Mouse (Mus musculus) urinary bladder, adult 2 months (tissue): ENCODE results near the gene Gcgr. TPM values are rescaled to one million over a fixed set of nuclear protein-coding genes. Genes with fewer than 3 reads are reported as not detected.
"Not testable (repeated sequence)": the region's sequence is repeated elsewhere in the genome, so short reads cannot be mapped to it uniquely, and the experiment has no call there.

Source experiments
- DNase-seq: peaks from one replicate; pipeline ENCODE4 v3.0.0; 2022; ENCODE audit warnings: low spot score
- polyA plus RNA-seq: library from polyadenylated mRNA; depleted of rRNA; stranded (reverse); fragments of >200 nt; gene quantifications from 2 replicates; pipeline ENCODE4 v1.2.3, GENCODE M21; 2012

The Gcgr gene
- polyA plus RNA-seq, 1 experiment: 2.4 TPM

DNA sequence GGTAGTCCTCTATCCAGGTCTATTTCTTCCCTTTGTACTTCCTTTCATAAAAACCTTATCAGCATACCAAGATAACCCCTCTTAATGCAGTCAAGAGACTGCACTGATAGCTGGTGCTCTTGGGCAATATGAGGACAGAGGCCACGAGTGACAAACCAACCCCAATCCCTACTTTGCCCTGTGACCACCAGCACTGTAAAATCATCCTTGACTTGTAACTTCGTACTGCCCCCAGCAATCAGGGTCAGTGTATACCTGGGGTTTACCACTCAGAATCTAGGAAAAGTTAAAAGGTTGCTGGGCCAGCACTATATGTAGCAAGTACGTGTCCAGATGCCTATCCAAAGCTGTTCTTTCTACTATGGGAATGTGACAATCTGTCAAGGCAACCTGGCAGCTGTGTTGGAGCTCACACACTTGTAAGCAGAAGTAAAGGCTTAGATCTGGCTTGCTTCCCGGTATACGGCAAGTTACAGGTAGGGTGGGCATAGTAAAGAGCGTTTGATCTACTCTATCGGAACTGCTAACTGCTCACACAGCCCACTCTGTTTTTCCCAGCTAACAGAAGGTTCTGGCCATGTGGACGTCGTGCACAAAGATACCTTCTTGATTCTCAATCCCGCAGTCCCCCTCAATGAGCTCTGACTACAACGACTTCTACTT lies 41.4 kb downstream of the Gcgr start:
- DNase-seq: no peak

DNA sequence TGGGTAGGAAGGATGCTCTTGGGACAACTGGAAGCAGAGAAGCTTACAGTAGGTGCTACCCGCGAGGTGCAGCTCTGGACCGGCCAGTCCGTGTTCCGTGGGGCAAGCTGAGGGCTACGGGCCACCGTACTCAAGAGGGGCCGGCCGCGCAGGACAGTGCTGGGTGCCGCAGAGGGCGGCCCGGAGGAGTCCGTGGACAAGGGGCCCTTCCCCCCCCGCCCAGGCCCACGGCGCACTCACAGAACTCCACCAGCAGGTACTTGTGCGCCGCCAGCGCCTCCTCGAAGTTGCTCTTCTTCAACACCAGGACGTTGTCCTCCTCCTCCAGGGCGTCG lies 41.9 kb downstream of the Gcgr start:
- no peak for DNase-seq

DNA sequence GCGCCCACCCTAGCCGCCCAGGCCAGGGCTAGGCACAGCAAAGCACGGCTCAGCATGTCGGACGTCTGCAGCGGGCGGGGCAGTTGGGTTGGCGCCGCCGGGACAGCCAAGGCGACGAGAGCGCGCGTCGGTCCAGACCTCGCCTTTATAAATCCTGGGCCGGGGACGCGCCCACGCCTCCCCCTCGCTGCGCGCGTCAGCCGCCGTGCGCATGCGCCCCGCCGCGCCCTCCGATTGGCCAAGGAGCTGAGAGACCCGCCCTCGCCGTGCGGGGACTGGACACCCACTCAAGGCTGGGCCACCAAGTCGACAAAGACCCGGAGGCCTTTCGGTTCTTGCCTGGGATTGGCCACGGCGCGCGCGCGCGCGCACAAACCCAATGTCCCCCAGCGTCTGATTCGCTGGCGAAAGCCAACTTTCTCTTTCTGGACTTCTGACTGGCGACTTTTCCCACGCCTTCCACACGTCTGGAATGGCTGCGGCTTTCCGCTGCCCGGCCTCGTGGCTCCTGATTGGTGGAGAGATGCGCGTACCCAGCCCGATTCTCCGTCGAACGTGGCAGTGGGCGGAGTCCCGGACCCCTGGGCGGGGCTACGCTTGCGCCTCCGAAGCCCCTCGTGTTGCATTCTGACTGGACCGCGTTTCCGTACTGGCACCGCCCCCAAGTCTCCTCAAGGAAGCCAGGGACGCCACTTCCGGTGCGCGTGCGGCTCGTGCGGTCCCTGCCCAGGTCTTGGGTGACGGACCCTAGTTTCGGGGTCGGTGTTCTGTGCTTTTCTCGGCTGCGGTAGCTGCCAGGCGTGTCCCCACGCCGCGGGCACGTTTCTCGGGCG lies 42.5 kb downstream of the Gcgr start, which contains the start of gene P4hb:
Gene P4hb, minus strand, starts transcription at position 502 of the 833 bp plus-strand sequence.
- DNase-seq: peak; percentile 99

DNA sequence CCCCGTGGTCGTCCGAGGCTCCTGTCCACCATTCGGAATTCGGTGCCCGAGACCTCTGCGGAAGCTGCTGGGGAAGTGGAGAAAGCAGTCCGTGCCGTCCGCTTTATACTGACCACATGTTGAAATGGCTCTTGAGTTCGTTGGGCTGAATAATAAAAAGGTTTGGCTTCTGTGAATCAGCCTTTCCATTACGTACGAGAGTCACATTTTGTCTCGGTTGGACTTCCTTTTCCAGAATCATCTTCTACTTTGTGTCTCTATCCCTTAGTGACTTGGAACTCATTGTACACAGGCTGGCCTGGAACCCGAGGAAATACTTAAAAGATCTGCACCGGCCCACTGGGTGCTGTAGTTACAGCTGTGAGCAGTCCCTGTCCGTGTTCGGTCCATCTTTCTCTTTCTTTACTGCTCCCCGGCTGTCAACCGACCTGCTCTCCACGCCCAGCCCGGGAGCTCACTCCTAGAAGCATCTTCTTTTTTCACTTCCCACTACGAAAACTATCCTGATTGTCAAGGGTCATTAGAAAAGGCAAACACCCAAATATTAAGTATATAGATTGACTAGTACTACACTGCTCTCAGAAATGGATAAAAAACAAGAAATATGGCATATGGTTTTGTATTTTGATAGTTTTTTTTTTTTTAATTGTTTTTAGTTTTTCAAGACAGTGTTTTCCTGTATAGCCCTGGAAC lies 43.2 kb downstream of the Gcgr start:
- DNase-seq: no peak

DNA sequence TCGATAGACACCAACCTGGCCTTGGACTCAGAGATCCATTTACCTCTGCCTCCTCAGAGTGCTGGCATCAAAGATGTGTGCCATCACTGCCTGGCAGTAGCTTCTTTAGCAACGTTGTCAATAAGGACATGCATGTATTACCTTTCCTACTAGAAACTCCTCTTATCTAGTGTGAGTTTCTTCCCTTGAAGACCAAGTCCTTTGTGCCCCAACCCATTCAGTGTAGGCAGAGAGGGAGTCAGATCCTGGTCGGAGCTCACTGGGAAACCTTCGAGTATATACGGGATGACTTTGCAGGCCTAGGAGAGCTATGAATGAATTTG lies 43.7 kb downstream of the Gcgr start:
- no peak for DNase-seq

DNA sequence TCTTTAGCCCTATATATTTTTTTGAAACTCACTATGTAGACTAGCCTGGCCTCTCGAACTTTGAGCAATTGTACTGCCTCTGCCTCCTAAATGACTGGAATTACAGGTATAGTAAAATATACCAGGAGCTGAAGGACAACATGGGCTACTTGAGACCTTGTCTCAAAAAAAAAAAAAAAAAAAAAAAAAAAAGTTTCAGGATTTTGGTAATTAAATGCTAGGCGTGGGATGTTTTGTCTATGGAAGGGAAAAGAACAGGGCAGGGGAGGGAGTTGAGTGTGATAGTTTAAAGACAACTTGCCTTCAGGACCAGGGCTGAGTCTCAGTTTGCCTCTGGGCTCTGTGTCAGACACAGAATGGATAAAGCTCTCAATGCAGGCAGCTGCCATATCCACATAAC lies 44.5 kb downstream of the Gcgr start:
- no peak for DNase-seq

DNA sequence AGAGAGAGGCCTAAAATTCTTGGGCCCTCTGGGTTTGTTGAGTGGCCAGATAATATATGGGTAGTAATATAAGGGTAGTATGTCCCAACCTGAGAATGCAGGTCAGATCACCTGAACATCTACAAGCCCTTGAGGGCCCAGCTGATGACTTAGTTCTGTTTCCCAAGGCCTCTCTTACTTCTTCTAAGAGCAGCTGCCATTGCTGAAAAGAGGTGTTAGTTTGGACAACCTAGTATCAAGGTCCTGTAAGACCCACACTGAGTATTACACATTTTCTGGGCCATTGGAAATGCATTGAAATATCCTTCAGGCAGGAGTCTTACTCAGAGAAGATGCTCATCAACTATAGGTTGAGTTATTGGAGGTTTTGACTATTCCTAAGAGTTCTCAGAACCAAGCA lies 45.4 kb downstream of the Gcgr start:
- DNase-seq: no peak

DNA sequence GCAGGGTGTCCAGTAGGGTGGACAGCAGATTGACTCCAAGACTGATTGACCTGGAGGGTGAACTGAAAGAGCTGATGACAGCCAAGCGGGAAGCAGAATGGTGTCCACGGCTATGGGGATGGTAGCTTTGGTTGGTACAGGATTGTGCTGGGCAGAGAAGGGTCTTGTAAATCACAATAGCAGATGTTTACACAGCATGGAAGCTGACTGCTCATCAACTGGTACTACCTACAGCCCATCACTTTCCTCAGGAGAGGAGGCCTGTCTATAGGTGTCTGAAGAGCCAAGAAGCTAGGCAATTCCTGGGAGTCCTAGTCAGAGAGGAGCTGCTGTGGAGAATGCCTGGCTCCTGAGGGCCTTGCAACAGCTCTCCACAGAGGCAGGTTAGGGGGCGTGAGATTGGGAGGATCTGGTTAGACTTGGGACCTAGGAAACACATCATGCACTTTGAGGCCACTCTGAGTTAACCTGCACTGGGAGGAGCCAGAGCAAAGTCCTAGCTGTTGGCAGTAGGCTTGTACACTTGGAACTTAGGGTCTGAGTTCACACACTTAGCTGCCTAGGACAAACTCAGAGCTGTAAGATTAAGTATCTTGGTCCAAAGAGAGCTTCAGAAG lies 46.0 kb downstream of the Gcgr start:
- no peak for DNase-seq

DNA sequence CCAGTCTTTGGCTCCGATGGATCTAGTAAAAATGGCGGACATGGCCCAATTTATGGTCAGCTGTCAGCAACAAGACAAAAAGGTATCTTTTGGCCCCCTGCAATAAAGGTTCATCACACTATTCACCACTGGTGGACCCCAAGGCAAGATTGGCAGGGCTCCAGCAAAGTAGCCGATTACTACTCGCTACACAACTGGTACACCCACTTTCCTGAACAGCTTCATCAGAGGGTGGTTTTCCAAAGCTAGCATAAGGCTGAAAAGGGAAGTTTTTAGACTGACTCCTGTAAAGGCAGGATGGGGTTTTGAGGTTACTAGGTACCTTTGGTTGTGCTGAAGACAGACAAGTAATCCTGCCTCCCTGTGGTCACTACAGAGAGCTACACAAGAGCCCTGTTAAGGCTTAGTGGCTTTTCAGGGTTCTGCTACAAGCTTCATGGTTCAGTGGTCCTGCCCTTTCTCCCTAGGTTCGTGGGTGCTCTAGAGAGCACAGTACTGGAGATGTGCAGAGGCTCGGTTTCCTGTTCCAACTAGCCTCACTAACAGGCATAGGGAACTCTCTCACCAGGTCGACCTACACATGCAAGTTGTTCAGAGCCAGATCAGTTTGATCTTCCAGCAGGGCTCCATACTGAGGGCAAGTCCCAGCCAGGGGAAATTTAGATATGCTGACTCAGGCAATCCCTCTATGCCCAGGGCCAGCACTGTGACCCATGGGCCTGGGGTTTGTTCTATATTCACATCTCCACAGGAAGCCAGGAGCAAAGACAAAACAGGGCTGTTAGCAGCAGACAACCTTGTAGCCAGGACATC lies 46.9 kb downstream of the Gcgr start:
- DNase-seq: no peak

DNA sequence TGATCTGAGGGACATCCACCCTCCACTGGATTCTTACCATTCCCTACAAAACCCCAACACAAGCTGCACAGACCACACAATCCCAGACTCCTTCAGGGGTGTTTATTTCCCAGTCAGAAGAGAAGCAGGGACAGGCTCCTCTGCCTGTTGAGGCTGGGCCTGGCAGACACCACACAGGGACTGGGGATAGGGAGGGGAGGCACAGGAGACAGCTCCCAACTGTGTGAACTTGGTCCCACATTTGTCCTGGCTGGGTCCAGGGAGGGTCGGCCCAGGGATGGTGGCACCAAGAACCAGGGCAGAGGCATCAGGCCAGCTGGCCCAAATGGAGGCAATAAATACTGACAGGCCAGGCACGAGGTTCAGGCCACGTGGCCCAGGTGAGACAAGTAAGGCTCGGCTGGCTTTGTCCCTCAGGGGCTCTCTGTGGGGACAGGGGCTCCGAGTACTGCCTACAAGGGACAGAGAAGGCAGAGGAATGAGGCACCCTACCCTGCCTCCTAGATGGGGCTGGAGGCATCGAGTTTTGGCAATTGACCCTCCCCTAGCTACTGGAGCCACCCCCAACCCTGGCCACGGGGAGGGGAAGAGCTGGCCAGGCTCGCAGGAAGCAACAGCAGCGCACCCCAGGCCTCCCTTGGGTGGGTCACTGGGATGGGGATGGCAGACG lies 47.7 kb downstream of the Gcgr start:
- no peak for DNase-seq

DNA sequence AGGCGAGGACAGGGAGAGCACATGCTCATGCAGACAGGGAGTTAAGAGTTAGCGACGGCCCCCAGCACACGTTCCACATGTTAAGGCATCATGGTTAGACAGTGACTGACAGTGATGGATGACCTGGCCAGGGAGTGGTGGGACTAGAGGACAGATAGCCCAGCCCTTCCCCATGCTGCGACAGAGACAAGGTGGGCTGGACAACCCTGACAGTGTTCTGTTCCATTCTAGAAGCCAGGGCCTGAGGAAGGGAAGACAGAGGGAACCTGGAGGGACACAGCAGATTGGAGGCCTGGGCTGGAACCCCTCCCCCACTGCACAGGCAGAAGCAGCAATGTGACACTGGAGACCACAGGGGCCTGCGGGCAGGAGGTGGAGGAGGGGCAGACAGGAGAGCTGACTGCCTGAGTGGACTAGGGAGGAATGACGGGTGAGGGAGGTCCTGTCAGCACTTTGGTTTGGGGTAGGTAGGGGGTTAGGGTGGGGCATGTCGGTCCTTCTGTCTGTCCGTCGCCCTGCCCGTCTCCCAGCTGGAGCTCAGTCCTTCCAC lies 48.3 kb downstream of the Gcgr start:
- no peak for DNase-seq

DNA sequence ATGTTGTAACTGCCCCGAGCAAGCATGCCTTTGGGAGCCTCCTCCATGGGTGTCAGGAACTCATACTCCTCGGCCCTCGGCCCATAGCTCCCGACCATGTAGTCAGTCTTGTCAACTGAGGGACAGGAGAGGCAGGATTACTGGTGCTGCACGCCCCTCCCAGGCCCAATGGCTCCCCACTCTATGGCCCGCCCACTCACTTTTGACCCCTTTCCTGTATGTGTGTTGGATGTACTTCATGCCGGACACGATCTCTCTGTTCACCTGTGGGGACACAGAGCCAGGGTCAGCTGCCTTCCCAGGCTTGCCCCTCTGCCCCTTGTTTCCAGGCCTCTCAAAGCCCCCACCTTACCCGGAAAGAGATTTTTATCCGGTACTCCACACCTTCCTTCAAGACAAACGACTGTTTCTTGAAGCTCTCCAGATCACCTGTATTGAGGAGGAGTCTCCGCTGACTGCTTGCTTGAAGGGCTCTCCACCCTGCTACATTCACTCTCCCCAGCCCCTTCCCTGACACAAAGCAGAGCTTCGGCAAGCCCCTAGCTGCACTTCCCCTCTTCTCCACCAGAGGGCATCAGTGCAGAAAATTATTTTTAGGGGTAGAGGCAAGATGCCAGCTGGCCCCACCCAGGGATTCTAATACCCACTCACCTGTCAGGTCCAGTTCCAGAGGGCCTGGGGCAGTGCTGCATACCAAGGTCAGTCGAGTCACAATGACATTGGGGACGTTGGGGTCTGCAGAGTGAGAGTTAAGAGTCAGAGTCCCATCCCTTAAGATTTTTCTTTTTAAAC lies 49.0 kb downstream of the Gcgr start:
- peak; percentile 53 for DNase-seq

DNA sequence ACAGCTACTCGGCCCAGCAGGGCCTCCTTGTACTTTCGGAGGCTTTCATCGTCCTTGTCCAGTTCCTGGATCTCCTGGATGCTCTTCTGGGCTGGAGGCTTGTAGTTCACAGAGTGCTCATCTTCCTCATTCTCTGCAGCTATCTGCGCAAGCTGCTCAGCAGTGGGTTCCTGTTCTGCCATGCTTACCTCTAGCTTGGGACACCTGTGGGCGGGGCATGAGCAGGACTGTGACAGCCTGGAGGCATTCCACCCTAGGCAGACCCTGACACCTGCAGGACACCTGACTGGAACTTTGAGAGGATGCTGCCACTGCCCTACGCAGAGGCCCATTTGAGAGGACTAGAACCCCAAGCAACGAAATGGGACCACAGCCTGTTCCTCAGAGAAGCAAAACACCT lies 49.7 kb downstream of the Gcgr start:
- no peak for DNase-seq

DNA sequence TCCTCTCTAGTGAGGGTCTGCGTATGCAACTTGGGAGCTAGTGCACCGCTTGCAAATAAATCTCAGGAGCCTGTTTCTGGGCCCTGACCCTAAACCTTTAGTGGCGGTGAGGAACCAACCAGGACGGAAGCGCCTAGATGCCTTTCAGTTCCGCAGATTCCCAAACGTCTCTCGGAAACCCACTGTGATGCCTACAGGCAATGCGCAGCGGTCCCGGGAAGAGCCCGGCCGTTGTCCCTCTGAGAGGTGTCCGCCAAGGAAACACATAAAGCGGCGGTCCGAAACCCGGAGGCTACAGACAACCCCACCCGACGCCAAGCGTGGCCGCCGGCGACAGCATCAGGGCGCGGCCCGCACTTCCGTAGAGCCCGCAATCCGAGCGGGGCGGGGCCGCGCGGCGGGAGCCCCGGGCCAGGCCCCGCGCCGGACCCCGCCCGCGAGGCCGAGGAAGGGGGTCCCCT lies 50.4 kb downstream of the Gcgr start:
- peak; percentile 50 for DNase-seq

DNA sequence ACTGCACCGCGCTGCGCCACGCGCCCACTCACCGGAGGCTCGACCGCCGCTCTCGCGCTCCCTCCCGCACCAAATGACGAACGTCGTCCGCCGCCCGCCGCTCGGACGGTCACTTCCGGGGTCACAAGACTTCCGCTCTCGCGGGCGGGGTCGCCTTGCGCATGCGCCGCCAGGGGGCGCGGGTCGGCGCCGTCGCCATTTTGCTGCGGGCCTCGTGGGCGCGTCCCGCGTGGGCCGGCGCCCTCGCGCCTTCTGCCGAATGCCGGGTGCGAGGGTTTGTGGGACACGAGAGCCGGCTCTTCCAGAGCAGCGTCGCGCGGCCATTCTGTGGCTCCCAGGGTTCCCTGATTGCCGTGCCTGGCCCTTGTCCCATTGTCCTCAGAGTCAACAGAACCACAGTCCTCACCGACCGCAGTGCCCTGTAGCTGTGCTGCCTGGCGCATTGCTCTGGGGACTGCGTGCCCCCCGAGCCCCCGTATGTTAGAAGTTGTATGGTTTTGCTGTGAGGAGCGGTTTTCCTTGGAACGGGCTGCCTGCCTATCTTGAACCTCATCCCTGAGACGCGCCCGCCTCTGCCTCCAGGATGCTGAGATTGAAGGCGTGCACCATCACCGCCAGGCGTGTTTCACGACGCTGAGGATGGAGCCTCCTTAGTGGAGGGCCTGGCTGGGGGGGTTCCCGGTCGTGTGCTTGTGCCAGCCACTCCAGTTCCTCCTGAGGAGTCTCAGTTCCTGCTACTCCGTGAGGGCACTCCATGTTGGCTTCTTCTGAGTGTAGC lies 51.2 kb downstream of the Gcgr start, which contains the start of gene Arhgdia:
Gene Arhgdia, minus strand, starts transcription at position 135 of the 778 bp plus-strand sequence.
- peak; percentile 93 for DNase-seq

DNA sequence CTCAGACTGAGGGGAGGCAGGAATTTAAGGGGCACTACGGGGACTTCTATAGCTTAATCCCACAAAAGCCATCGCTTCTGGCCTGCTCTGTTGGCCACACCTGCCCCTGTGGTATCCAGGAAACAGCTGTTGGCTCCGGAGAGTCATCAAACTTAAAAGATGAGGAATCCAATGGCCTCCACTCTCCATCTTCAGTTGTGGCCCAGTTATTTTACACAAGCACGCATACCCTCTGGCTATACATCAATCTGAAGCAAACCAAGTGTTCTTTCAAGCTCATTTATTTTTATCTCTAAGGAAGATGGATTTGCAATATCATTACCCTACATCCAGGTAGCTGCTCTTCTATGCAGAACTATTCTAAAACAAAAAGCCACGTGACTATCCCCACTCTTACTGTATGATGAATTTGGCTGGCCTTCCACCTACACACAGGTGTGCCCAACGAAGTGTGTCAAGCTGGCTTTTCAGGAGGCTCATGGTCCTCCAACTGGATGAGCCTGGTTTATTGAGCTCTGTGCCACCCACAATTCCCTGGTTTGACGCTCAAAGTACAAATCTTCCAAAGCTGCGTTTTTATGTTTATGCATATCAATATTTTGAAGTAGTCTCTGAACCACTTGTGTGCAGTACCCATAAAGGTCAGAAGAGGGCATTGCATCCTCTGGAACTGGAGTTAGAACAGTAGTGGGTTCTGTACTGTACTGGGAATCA lies 51.9 kb downstream of the Gcgr start:
- DNase-seq: no peak

DNA sequence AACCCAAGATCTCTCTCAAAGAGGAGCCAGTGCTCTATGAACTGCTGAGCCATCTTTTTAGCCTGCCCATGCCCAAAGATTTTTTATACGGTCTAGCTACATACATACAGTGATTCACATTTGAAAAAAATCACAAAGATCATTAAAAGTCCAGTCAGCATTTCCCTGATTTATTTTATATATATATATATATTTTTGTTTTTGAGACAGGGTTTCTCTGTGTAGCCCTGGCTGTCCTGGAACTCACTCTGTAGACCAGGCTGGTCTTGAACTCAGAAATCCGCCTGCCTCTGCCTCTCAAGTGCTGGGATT lies 52.4 kb downstream of the Gcgr start:
- not testable (repeated sequence) for DNase-seq

DNA sequence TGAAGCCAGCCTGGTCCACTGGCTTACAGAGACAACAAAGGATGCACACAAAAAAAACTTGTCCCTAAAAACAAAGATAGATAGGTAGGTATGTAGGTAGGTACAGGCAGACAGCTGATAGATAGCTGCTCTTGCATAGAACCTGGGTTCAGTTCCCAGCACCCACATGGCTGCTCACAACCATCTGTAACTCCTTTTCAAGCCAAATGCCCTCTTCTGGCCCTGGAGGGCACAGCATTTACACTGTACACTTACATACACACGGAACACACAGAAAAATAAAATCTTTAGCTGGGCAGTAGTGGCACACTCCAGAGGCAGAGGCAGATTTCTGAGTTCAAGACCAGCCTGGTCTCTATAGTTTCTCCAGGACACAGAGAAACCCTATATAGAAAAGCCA lies 53.4 kb downstream of the Gcgr start:
- no peak for DNase-seq

DNA sequence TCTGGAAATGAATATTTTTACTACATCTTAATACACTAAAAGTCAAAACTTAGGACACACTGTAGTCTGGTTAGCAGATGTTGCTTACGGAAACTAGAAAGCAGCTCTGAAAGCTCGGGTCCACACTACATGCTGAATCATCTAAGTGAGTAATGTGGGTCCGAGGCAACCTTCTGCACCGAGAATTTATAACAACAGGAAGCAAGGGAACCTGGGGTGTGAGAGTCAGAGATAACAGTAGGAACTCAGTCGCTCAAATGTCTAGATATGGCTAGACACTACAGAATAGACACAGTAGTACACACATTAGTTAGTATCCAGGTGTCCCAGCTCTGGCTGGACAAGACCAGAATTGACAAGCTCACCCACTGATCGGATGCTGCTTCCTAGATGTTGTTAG lies 58.0 kb downstream of the Gcgr start:
- DNase-seq: no peak
